Mouse (Mus musculus): Measurements from ENCODE around the gene Trmt61a. TPM values are rescaled to one million over a fixed set of nuclear protein-coding genes. Genes with fewer than 3 reads are reported as not detected.
A peak's percentile ranks its signal among the peaks of the same experiment; 100 is the strongest.
"Not testable (repeated sequence)": the region's sequence is repeated elsewhere in the genome, so short reads cannot be mapped to it uniquely, and the experiment has no call there.

The Trmt61a gene
- total RNA-seq (2021) = 1 to 10 TPM; 7.3 to 7.9 TPM
- long read RNA-seq, experiment 1, transcript Trmt61a-201 (3 exons, 2,433 nt) = major isoform, 10 of 17 reads
- long read RNA-seq, experiment 1, partial matches to known transcripts = 1 of 17 reads
- long read RNA-seq, experiment 1, other reads (novel, unspliced or antisense) = 6 of 17 reads
- long read RNA-seq, experiment 2, transcript Trmt61a-201 (3 exons, 2,433 nt) = major isoform, 6 of 13 reads
- long read RNA-seq, experiment 2, partial matches to known transcripts = 0 of 13 reads
- long read RNA-seq, experiment 2, other reads (novel, unspliced or antisense) = 6 of 13 reads

- DNase-seq (ENCODE audit: low spot score in 2 of 2) = peak; percentile 82 to 94
Observed at GRCm38 (mm10) chr12:111677882-111678669, at the start of gene Trmt61a. Gene Trmt61a, plus strand, starts transcription at chr12:111678105.

GRCm38 (mm10) chr12:111648061-111648645, 29.8 kb upstream of the Trmt61a start:
- peak; percentile 34 to 58 for DNase-seq (ENCODE audit: low spot score in 2 of 2)

DNA sequence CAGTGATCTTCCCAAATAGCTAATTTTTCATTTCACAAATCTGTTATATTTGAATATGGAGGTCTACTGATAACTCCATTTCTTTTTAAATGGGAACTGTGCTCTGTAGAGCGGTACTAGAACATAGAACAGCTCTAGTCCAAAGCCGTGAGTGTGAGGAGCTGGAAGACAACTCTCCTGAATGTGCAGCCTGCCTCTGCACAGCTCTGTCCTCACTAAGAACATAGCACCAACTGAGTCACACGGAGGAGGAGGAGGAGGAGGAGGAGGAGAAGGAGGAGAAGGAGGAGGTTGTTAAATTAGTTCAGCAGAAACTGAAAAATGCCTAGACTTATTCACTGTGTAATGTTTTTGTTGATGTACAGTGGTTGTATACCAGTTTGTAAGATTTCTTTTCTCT, 25.0 kb upstream of the Trmt61a start:
- DNase-seq (ENCODE audit: low spot score in 2 of 2) = no peak

- DNase-seq (ENCODE audit: low spot score in 2 of 2) = peak; percentile 42 to 68
Observed at GRCm38 (mm10) chr12:111653434-111653833, 24.5 kb upstream of the Trmt61a start.

- no peak for DNase-seq (ENCODE audit: low spot score in 2 of 2)
Observed at GRCm38 (mm10) chr12:111655695-111656094, 22.2 kb upstream of the Trmt61a start.

DNA sequence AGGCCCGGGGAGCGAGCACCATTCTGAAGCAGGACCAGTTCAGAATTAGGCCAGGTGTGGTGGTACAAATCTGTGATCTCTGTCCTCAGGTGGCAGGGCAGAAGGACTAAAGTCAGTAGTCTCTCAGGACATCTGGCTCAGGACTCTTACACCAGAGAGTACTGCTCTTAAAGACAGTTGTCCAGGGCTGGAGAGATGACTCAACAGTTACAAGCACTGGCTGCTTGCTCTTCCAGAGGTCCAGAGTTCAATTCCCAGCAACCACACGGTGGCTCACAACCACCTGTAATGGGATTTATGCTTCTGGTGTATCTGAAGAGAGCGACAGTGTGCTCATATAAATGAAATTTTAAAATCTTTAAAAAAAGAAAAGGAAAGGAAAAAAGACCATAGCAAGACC, 18.6 kb upstream of the Trmt61a start:
- DNase-seq (ENCODE audit: low spot score in 2 of 2) = no peak

- DNase-seq (ENCODE audit: low spot score in 2 of 2) = no peak
Observed at GRCm38 (mm10) chr12:111660628-111661027, 17.3 kb upstream of the Trmt61a start.

- not testable (repeated sequence) for DNase-seq (ENCODE audit: low spot score in 2 of 2)
Observed at GRCm38 (mm10) chr12:111661554-111661953, 16.4 kb upstream of the Trmt61a start.

GRCm38 (mm10) chr12:111663228-111664143, 14.4 kb upstream of the Trmt61a start:
- no peak for DNase-seq (ENCODE audit: low spot score in 2 of 2)

DNA sequence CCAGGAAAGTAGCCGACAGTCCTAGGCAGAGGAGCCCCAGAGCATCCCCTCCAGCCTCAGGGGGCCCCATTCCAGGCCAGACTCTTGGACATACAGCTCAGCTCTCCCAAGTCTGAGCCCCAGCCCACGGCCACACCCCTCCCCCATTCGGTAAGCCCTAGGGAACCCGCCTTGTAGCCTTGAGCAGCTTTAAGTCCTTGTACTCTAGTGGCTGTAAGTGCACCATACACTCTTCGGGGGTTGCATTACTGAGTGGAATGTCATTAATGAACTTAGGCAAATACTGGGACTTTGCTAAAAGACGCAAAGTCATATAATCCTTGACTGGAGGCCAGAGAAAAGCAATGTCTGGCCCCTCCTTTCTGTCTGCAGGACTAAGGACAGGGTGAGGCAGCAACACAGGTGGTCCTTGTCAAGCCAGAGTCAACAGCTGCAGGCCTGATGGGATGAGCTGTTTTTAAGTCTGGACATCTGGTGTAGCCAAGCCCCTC, 13.7 kb upstream of the Trmt61a start:
- DNase-seq (ENCODE audit: low spot score in 2 of 2) = peak in 1 of 2 experiments; percentile 64

DNA sequence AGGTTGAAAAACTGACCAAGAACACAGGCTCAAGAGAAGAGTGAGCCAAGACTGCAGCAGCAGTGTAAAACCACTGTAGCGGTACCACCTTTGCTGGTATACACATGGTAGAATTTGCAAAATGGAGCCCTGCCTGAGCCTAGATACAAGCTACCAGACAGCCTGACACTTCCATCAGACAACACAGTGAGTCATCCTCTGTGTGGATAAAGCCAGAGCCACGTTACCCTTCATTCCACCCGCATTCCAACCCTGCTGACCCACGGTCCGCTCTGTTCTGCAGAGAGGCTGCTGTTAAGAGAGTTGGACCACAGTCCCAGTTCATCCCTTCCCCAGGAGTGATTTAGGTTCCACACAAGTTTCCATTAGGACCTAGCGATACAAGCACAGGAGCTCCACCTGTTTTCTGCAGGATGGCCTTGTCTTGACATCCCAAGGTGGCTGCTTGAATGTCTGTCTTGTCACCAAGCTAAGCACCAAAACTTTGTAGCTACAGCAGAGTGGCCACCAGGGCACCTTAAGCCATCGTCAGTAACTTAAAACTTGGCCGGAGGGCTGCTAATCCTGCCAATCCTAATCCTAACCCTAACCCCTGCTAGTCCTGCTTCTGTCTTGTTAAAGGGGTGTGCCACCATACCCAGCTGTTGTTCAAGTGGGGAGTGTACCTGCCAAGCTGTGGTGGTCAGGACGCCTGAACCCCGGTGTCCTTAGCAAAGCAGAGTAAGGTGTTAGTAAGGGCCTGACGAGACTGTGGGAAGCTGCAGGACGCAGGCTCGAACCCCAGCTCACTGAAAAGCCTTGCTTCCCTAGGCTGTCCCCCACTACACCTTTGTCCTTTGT, 12.6 kb upstream of the Trmt61a start:
- DNase-seq (ENCODE audit: low spot score in 2 of 2) = no peak

DNA sequence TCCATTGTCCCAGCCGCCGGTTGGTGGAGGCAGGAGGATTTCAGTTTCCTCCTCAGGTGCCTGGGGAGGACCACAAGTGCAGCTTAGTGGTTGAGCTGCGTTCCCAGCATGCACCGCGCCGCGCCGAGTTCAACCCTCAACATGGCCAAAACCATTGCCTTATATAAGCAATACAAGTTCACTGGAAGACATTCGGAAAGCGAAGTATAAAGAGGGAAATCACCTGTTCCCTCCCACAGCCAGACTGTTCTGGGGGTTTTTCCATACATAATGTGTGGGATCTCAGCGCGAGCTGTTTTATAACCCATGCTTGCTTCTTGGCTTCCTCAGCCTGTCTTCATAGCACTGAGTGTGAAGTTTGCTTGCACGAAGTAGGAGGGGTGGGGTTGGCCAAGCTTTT, 11.5 kb upstream of the Trmt61a start:
- no peak for DNase-seq (ENCODE audit: low spot score in 2 of 2)

- DNase-seq (ENCODE audit: low spot score in 2 of 2) = no peak
Observed at GRCm38 (mm10) chr12:111667421-111667820, 10.5 kb upstream of the Trmt61a start.

DNA sequence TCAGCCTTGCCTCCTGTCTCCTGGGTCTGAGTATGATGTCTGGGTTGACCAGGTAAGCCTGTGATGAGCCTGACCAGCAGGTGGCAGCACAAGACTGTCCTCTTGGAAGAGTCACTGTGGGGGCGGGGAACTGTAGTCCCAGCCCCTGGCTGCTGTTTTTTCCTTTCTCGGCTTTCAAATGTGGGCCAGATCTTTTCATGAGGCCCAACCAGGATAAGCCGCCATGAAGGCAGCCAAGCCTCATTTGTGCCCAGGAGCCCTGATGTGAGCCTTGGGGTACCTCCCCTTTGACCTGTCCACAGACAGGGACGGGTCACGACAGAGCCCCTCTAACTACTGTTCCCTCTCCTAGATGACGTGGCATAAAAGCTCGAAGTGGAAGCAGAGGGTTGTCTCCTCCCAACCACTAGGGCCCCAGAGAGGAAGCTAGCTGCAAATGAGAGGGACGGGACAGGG, 9.4 kb upstream of the Trmt61a start:
- DNase-seq (ENCODE audit: low spot score in 2 of 2) = peak; percentile 96 to 98

GRCm38 (mm10) chr12:111669000-111669788, 8.7 kb upstream of the Trmt61a start:
- no peak for DNase-seq (ENCODE audit: low spot score in 2 of 2)

GRCm38 (mm10) chr12:111669961-111670360, 7.9 kb upstream of the Trmt61a start:
- no peak for DNase-seq (ENCODE audit: low spot score in 2 of 2)

GRCm38 (mm10) chr12:111670371-111670971, 7.4 kb upstream of the Trmt61a start:
- no peak for DNase-seq (ENCODE audit: low spot score in 2 of 2)

- DNase-seq (ENCODE audit: low spot score in 2 of 2) = no peak
Observed at GRCm38 (mm10) chr12:111670976-111671375, 6.9 kb upstream of the Trmt61a start.

Data from gastrocnemius, postnatal 4 days (tissue).